Mouse (Mus musculus): Measurements from ENCODE around the gene 1700018B08Rik.

GRCm38 (mm10) chr8:121589205-121589726 is 45.1 kb upstream of the 1700018B08Rik start:
- no peak for TF ChIP-seq TCF12 (IDR thresholded peaks at IDR 0.05; ENCODE audit: insufficient read depth, poor library complexity, severe bottlenecking)
- no peak for TF ChIP-seq E2F4 (IDR thresholded peaks at IDR 0.05; ENCODE audit: insufficient read depth)
- no peak for TF ChIP-seq POLR2A (IDR thresholded peaks at IDR 0.05; ENCODE audit: insufficient read length, low read depth)
- no peak for TF ChIP-seq POLR2AphosphoS2 (IDR thresholded peaks at IDR 0.05; ENCODE audit: insufficient read length, low read depth)
- no peak for TF ChIP-seq TCF3 (IDR thresholded peaks at IDR 0.05; ENCODE audit: insufficient read length, low read depth)
